Mouse (Mus musculus): ENCODE data around the gene Tubb4b. TPM values are rescaled to one million over a fixed set of nuclear protein-coding genes. Genes with fewer than 3 reads are reported as not detected.

Gene Tubb4b
- polyA plus RNA-seq, 1 experiment from 2014 or later = 512 TPM

DNA sequence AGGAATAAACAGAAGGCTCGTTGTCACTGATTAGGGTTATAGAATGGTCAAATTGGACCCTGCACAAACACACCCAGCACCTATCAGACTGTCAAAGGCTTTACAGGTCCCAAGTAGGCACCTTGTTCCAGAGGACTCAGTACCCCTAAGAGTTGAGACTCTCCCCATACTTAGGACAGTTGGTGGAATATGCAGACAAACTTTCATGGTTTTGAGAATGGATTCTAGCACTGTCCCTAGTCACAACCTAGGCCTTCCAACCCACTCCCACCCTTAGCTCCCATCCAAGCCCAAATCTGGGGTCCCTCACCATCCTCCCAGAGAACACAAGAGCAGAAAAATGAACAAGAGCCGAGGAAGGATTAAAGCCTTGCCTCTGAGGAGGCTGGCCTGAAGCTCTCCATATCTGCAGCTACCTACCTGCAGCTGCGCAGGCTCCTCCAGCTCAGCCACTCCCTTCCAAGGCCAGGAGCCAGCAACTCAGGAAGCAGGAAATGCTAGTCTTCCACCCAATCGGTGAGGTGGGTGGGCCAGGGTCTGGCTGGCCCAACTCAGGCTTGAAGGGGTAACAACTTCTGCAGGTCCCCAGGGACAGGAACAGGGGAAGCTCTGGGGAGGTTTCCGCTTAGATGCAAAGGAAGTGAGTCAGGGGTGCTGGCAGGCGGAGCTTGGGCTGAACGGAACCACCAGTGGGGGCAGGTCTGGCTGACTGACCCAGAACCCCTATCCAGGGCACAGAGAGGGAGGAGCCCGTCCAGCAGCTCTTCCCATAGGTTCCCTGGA is 28.1 kb downstream of the Tubb4b start, which contains the start of gene Tor4a:
Tor4a (minus strand) TSS at position 715 of the 783 bp plus-strand sequence.
- WGBS = 9% methylated on average over 8 of the region's 8 CpGs
- peak; percentile 82 for ATAC-seq (ENCODE audit: insufficient number of reproducible peaks, insufficient read depth, low FRiP score, low read depth)
- H3K4me3 ChIP-seq (ENCODE audit: low read depth, low read length) = peak within 1 kb of the TSS; percentile 27
- peak within 1 kb of the TSS; percentile 81; the same call in 1 of the 2 replicates for H3K27ac ChIP-seq (ENCODE audit: low read length)
- H3K9ac ChIP-seq (replicated peaks; ENCODE audit: low read depth, low read length) = no peak within 1 kb of the TSS; the same call in 1 of the 2 replicates
- H3K4me1 ChIP-seq (ENCODE audit: control insufficient read depth, insufficient read depth, low read length) = peaks cover 14% of the 10 kb centered on the region; the same call in 1 of the 2 replicates
- H3K36me3 ChIP-seq (ENCODE audit: control insufficient read depth, insufficient read depth, low read length) = peaks cover 24% of the 10 kb centered on the region
- H3K27me3 ChIP-seq (ENCODE audit: control insufficient read depth, insufficient read depth, low read length) = 0 out of 2 replicates have a peak, but pooled peaks cover 8% of the 10 kb centered on the region
- peak within 1 kb of the TSS; percentile 36 for H3K4me2 ChIP-seq (replicated peaks; ENCODE audit: low read depth, low read length)
- no peaks in the 10 kb centered on the region for H3K9me3 ChIP-seq (ENCODE audit: control insufficient read depth, low read depth, low read length)

DNA sequence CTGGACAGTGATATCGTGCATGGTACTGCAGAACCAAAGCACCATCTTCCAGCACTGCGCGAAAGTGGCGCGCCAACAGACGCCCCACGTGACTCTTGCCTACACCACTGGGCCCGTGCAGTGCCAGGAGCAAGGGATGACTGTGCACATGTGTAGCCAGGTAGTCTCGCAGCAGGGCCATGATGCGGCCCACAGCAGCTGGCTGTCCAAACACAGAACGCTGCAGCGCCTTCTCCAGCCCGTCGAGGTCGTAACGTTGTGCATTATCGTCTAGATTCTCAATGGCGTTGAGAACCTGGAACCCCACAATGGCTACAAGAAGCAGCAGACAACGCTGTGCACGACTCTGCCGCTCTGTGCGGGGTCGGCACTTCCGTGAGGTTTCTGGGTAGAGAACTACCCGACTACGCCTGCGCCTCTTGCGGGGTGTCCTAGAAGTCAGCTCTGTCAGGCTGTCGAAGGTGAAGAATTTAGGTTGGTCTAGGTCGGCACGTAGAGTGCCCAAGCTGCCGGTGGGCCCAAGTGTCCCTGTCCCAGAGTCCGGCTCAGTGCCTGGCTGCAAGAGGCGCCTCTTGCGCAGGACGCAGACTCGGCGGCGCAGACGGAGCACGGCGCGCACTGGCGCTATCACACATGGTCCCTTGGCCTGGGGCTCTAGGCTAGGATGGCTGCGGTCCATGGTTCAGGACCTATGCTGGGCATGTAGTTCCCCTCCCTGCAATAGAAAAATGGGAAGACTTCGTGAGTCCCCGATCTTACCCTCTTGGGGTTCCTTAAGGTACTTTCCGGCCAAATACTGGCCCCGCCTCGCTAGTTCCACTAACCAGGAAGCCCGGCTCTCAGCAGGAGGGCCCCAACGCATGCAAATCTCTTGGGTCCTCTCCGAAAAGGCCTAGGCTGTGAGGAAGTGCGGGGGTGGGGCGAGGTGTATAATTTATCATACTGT is 29.0 kb downstream of the Tubb4b start:
- peak; percentile 12; the same call in 1 of the 2 replicates for ATAC-seq (ENCODE audit: insufficient number of reproducible peaks, insufficient read depth, low FRiP score, low read depth)

DNA sequence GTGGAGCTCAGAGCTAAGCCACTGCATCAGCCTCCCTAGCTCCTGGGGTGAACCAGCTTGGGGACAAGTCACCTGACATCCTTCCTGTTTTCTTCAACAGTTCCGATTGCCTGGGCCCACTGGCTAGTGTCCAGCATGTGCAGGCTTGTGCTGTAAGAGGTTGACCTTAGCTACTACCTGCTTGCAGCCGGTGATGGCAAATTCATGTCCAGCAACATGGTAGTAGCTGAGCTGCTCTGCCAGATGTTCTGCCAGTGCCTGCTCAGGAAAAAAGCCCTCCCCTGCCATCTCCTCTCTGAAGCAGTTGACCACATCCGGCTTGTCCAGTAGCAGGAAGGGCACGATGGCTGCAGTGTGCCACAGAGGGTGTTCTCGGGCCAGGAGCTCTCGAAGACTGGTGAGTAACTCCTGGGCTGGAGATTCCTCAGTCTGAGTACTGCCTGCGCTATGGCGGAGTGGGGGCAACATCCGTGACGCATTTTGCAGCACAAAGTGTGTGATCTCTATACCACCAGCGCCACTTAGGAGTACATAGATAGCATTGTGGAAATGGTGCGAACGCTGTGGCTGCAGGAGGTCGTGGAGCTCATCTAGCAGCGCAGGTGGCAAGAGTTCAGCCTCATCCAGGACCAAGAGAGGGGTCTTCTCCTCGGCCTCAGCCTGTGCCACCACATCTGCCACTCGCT is 29.9 kb downstream of the Tubb4b start:
- Histone ChIP-seq H3K36me3 (ENCODE audit: control insufficient read depth, insufficient read depth, low read length) (peaks cover 7% of the 10 kb centered on the region), H3K27ac (ENCODE audit: low read length) (no peak overlapping the region; the same call in 1 of the 2 replicates), H3K4me1 (ENCODE audit: control insufficient read depth, insufficient read depth, low read length) (peaks cover 14% of the 10 kb centered on the region; the same call in 1 of the 2 replicates), H3K9ac (replicated peaks; ENCODE audit: low read depth, low read length) (no peak overlapping the region; the same call in 1 of the 2 replicates), H3K4me3 (ENCODE audit: low read depth, low read length) (no peak overlapping the region), H3K4me2 (replicated peaks; ENCODE audit: low read depth, low read length) (peak overlapping the region; percentile 36; the same call in 1 of the 2 replicates), H3K27me3 (ENCODE audit: control insufficient read depth, insufficient read depth, low read length) (0 out of 2 replicates have a peak, but pooled peaks cover 8% of the 10 kb centered on the region), H3K9me3 (ENCODE audit: control insufficient read depth, low read depth, low read length) (no peaks in the 10 kb centered on the region)
- no peak for ATAC-seq (ENCODE audit: insufficient number of reproducible peaks, insufficient read depth, low FRiP score, low read depth)
- WGBS = 84% methylated on average over 17 of the region's 17 CpGs

More for the DNA sequence above, 29.0 kb downstream of the Tubb4b start:
- Histone ChIP-seq H3K4me3 (ENCODE audit: low read depth, low read length) (peak overlapping the region; percentile 27), H3K27me3 (ENCODE audit: control insufficient read depth, insufficient read depth, low read length) (0 out of 2 replicates have a peak, but pooled peaks cover 8% of the 10 kb centered on the region), H3K9ac (replicated peaks; ENCODE audit: low read depth, low read length) (no peak overlapping the region; the same call in 1 of the 2 replicates), H3K4me1 (ENCODE audit: control insufficient read depth, insufficient read depth, low read length) (peaks cover 14% of the 10 kb centered on the region; the same call in 1 of the 2 replicates), H3K27ac (ENCODE audit: low read length) (peak overlapping the region; percentile 81; the same call in 1 of the 2 replicates), H3K4me2 (replicated peaks; ENCODE audit: low read depth, low read length) (peak overlapping the region; percentile 36), H3K9me3 (ENCODE audit: control insufficient read depth, low read depth, low read length) (no peaks in the 10 kb centered on the region), H3K36me3 (ENCODE audit: control insufficient read depth, insufficient read depth, low read length) (peaks cover 15% of the 10 kb centered on the region)
- 17% methylated on average over 55 of the region's 55 CpGs for WGBS

DNA sequence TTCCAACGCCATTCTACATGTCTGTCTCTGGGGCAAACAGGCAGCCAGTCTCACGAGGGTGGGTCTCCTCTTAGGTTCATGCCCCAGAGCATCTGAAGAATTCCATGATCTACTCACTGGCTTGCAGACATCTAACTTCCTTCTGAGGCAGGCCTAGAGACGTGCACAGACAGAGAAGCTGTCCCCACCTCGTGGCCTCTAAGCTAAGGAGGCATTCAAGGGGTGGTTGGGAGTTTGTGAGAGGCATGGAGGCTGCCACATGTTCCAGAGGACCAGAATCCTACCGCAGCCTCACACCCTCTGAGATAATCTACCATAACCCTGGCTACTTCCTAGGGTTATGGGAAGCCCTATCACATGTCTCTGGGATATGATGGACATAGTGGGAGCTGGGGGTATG is 30.5 kb downstream of the Tubb4b start:
- WGBS = 79% methylated on average over 5 of the region's 5 CpGs
- Histone ChIP-seq H3K27me3 (ENCODE audit: control insufficient read depth, insufficient read depth, low read length) (0 out of 2 replicates have a peak, but pooled peaks cover 8% of the 10 kb centered on the region), H3K4me3 (ENCODE audit: low read depth, low read length) (no peak overlapping the region), H3K36me3 (ENCODE audit: control insufficient read depth, insufficient read depth, low read length) (peaks cover under 1% of the 10 kb centered on the region; the same call in 1 of the 2 replicates), H3K27ac (ENCODE audit: low read length) (no peak overlapping the region), H3K4me2 (replicated peaks; ENCODE audit: low read depth, low read length) (no peak overlapping the region), H3K4me1 (ENCODE audit: control insufficient read depth, insufficient read depth, low read length) (peaks cover 14% of the 10 kb centered on the region; the same call in 1 of the 2 replicates), H3K9me3 (ENCODE audit: control insufficient read depth, low read depth, low read length) (no peaks in the 10 kb centered on the region), H3K9ac (replicated peaks; ENCODE audit: low read depth, low read length) (no peak overlapping the region)
- ATAC-seq (ENCODE audit: insufficient number of reproducible peaks, insufficient read depth, low FRiP score, low read depth) = no peak

DNA sequence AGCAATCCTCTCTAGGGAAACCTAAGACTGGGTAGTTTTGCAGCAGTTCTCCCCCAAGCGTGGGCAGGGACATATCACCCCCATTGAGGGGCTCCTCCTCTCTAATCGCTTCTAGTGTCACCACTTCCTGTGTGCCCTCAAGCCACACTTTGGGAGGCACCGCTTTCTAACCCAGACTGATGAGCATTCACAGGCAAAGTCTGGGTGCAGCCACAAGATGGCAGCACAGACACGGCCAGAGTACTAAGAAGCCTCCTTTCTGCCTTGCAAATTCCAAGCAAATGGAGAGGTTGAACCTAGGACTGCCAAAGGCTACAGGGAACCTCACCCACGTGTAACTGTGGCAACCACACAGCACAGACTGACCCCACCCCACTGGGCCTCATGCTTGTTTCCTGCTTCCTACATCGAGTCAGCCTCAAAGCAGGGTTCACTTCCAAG is 31.2 kb downstream of the Tubb4b start:
- H3K27me3 ChIP-seq (ENCODE audit: control insufficient read depth, insufficient read depth, low read length) = 0 out of 2 replicates have a peak, but pooled peaks cover 8% of the 10 kb centered on the region
- ATAC-seq (ENCODE audit: insufficient number of reproducible peaks, insufficient read depth, low FRiP score, low read depth) = peak; percentile 76
- H3K36me3 ChIP-seq (ENCODE audit: control insufficient read depth, insufficient read depth, low read length) = no peaks in the 10 kb centered on the region; the same call in 1 of the 2 replicates
- no peak overlapping the region for H3K4me3 ChIP-seq (ENCODE audit: low read depth, low read length)
- no peak overlapping the region for H3K9ac ChIP-seq (replicated peaks; ENCODE audit: low read depth, low read length)
- H3K9me3 ChIP-seq (ENCODE audit: control insufficient read depth, low read depth, low read length) = no peaks in the 10 kb centered on the region
- under 1% methylated on average over 6 of the region's 6 CpGs for WGBS
- H3K4me1 ChIP-seq (ENCODE audit: control insufficient read depth, insufficient read depth, low read length) = peaks cover 14% of the 10 kb centered on the region; the same call in 1 of the 2 replicates
- peak overlapping the region; percentile 8; the same call in 1 of the 2 replicates for H3K4me2 ChIP-seq (replicated peaks; ENCODE audit: low read depth, low read length)
- no peak overlapping the region for H3K27ac ChIP-seq (ENCODE audit: low read length)

DNA sequence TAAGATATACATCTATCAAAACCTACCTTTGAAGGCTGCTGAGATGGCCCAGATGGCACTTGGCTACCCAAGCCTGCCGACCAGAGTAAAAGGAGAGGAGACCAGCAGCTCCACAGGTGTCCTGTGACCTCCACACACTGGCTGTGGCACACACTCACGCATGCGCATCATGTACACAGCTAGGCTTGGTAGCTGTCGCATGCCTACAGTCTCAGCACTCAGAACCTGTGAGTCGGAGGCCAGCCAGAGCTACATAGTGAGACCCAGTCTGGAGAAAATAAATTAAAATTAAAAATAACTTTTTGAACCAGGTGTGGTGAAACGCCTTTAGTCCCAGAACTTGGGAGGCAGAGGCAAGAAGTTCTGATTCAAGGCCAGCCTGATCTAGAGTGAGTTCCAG is 36.7 kb downstream of the Tubb4b start:
- Histone ChIP-seq H3K27ac (ENCODE audit: low read length) (no peak overlapping the region), H3K9me3 (ENCODE audit: control insufficient read depth, low read depth, low read length) (no peaks in the 10 kb centered on the region), H3K27me3 (ENCODE audit: control insufficient read depth, insufficient read depth, low read length) (peaks cover 9% of the 10 kb centered on the region; the same call in 1 of the 2 replicates), H3K4me1 (ENCODE audit: control insufficient read depth, insufficient read depth, low read length) (no peaks in the 10 kb centered on the region), H3K4me2 (replicated peaks; ENCODE audit: low read depth, low read length) (no peak overlapping the region), H3K4me3 (ENCODE audit: low read depth, low read length) (no peak overlapping the region), H3K9ac (replicated peaks; ENCODE audit: low read depth, low read length) (no peak overlapping the region), H3K36me3 (ENCODE audit: control insufficient read depth, insufficient read depth, low read length) (no peaks in the 10 kb centered on the region)
- no peak for ATAC-seq (ENCODE audit: insufficient number of reproducible peaks, insufficient read depth, low FRiP score, low read depth)
- 84% methylated on average over 6 of the region's 6 CpGs for WGBS

DNA sequence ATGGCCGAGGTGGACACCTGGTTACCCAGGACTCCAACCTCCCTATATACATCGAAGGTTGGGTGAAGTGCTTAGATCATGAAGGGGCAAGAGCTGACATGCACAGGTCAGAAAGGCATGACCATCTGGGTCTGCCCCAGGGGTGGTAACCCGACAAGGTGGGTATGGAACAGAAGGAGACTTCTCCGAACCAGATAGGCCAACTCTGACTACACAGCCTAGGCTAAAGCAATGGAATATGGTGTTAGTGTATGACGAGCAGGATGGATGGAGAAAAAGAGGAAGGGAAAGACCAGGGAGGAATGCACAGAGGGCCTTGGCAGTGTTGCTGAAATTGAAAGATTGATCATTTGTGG is 37.9 kb downstream of the Tubb4b start:
- Histone ChIP-seq H3K27me3 (ENCODE audit: control insufficient read depth, insufficient read depth, low read length) (peaks cover 9% of the 10 kb centered on the region; the same call in 1 of the 2 replicates), H3K4me3 (ENCODE audit: low read depth, low read length) (no peak overlapping the region; the same call in 1 of the 2 replicates), H3K9me3 (ENCODE audit: control insufficient read depth, low read depth, low read length) (no peaks in the 10 kb centered on the region), H3K4me2 (replicated peaks; ENCODE audit: low read depth, low read length) (peak overlapping the region; percentile 95), H3K27ac (ENCODE audit: low read length) (no peak overlapping the region), H3K36me3 (ENCODE audit: control insufficient read depth, insufficient read depth, low read length) (no peaks in the 10 kb centered on the region), H3K9ac (replicated peaks; ENCODE audit: low read depth, low read length) (peak overlapping the region; percentile 15), H3K4me1 (ENCODE audit: control insufficient read depth, insufficient read depth, low read length) (no peaks in the 10 kb centered on the region)
- 36% methylated on average over 5 of the region's 5 CpGs for WGBS
- ATAC-seq (ENCODE audit: insufficient number of reproducible peaks, insufficient read depth, low FRiP score, low read depth) = no peak
